Mouse (Mus musculus): ENCODE measurements around the gene Smc3. TPM values are rescaled to one million over a fixed set of nuclear protein-coding genes. Genes with fewer than 3 reads are reported as not detected.

Gene Smc3
- total RNA-seq, 1 experiment = 76.0 TPM

GRCm38 (mm10) chr19:53568553-53568952 is 31.6 kb upstream of the Smc3 start:
- in situ Hi-C loops (cut with MboI; ENCODE audit: low sequenced_read_pairs in 2 of 2, unreplicated experiment in 2 of 2) = loop anchor here in 1 of 2 experiments (10.0 kb wide), 1 partner anchor 144 kb away; no protein-coding TSS in a partner anchor
- TF ChIP-seq MAFK (IDR thresholded peaks at IDR 0.05; ENCODE audit: insufficient read depth, low read depth, low read length) (no peak), ZNF384 (IDR thresholded peaks at IDR 0.05; ENCODE audit: low read depth, low read length) (no peak), CHD2 (IDR thresholded peaks at IDR 0.05; ENCODE audit: low read depth, low read length) (no peak), ZC3H11A (IDR thresholded peaks at IDR 0.05; ENCODE audit: borderline replicate concordance, low read depth, low read length) (no peak)
- Histone ChIP-seq H3K9me3 (ENCODE audit: control insufficient read depth, insufficient read depth, low read depth, low read length) (no peaks in the 10 kb centered on the region), H3K4me1 (ENCODE audit: control insufficient read depth in 2 of 2, insufficient read depth in 2 of 2, low read length in 2 of 2, poor library complexity in 1 of 2) (peaks cover 0 to 11% of the 10 kb centered on the region in 2 experiments; a peak in 2 of 4 replicates), H3K36me3 (ENCODE audit: control insufficient read depth, insufficient read depth, low read length, poor library complexity, severe bottlenecking) (no peaks in the 10 kb centered on the region), H3K9ac (ENCODE audit: insufficient read depth, low read depth, low read length, poor library complexity, severe bottlenecking) (no peak overlapping the region), H3K27ac (ENCODE audit: insufficient read depth, low read depth, low read length, poor library complexity, severe bottlenecking) (no peak overlapping the region), H3K4me3 (ENCODE audit: insufficient read depth in 1 of 2, low read depth in 1 of 2, low read length in 2 of 2, poor library complexity in 1 of 2, severe bottlenecking in 1 of 2) (no peak overlapping the region)
- no peak for DNase-seq (ENCODE audit: low read depth, low spot score)

DNA sequence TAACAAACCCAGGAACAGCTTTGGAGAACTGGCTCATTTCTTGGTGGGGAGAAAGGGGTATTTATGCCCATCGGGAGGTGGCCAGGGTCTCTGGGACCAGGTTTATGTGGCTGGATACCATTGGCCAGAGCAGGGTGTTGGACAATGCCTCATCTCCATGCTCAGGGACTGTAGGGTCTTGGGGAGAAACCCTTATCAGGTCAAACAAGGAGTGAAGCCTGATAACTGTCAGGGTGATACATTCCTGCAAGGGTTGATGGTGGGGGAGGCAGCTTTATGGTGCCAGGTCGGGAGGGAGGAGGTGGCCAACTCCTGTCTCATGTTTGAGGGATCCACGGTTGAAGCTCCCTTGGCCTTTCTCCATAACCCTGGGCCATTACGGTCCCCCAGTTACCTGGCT is 29.1 kb upstream of the Smc3 start:
- Histone ChIP-seq H3K9ac (ENCODE audit: insufficient read depth, low read depth, low read length, poor library complexity, severe bottlenecking) (no peak overlapping the region), H3K4me1 (ENCODE audit: control insufficient read depth in 2 of 2, insufficient read depth in 2 of 2, low read length in 2 of 2, poor library complexity in 1 of 2) (peaks cover 2 to 23% of the 10 kb centered on the region in 2 experiments; a peak in 3 of 4 replicates), H3K4me3 (ENCODE audit: insufficient read depth in 1 of 2, low read depth in 1 of 2, low read length in 2 of 2, poor library complexity in 1 of 2, severe bottlenecking in 1 of 2) (no peak overlapping the region), H3K36me3 (ENCODE audit: control insufficient read depth, insufficient read depth, low read length, poor library complexity, severe bottlenecking) (no peaks in the 10 kb centered on the region), H3K27ac (ENCODE audit: insufficient read depth, low read depth, low read length, poor library complexity, severe bottlenecking) (no peak overlapping the region), H3K9me3 (ENCODE audit: control insufficient read depth, insufficient read depth, low read depth, low read length) (no peaks in the 10 kb centered on the region)
- in situ Hi-C loops (cut with MboI; ENCODE audit: low sequenced_read_pairs in 2 of 2, unreplicated experiment in 2 of 2) = loop anchor here (10.0 kb wide), 2 partner anchors 166 to 176 kb away; partner anchors contain the start of gene Smndc1 (in 1 of the 2)
- TF ChIP-seq CHD2 (IDR thresholded peaks at IDR 0.05; ENCODE audit: low read depth, low read length) (no peak), MAFK (IDR thresholded peaks at IDR 0.05; ENCODE audit: insufficient read depth, low read depth, low read length) (no peak), HCFC1 (IDR thresholded peaks at IDR 0.05; ENCODE audit: borderline replicate concordance, insufficient read depth, low read length) (no peak), ZNF384 (IDR thresholded peaks at IDR 0.05; ENCODE audit: low read depth, low read length) (no peak), ZC3H11A (IDR thresholded peaks at IDR 0.05; ENCODE audit: borderline replicate concordance, low read depth, low read length) (no peak)
- no peak for DNase-seq (ENCODE audit: low read depth, low spot score)

- Histone ChIP-seq H3K27ac (ENCODE audit: insufficient read depth, low read depth, low read length, poor library complexity, severe bottlenecking) (no peak overlapping the region), H3K4me3 (ENCODE audit: insufficient read depth in 1 of 2, low read depth in 1 of 2, low read length in 2 of 2, poor library complexity in 1 of 2, severe bottlenecking in 1 of 2) (no peak overlapping the region), H3K9me3 (ENCODE audit: control insufficient read depth, insufficient read depth, low read depth, low read length) (no peaks in the 10 kb centered on the region), H3K9ac (ENCODE audit: insufficient read depth, low read depth, low read length, poor library complexity, severe bottlenecking) (no peak overlapping the region), H3K36me3 (ENCODE audit: control insufficient read depth, insufficient read depth, low read length, poor library complexity, severe bottlenecking) (no peaks in the 10 kb centered on the region), H3K4me1 (ENCODE audit: control insufficient read depth in 2 of 2, insufficient read depth in 2 of 2, low read length in 2 of 2, poor library complexity in 1 of 2) (peaks cover 2 to 23% of the 10 kb centered on the region in 2 experiments; a peak in 3 of 4 replicates)
- in situ Hi-C loops (cut with MboI; ENCODE audit: low sequenced_read_pairs in 2 of 2, unreplicated experiment in 2 of 2) = loop anchor here (10.0 kb wide), 2 partner anchors 167 to 177 kb away; partner anchors contain the start of gene Smndc1 (in 1 of the 2)
- DNase-seq (ENCODE audit: low read depth, low spot score) = no peak
- TF ChIP-seq ZC3H11A (IDR thresholded peaks at IDR 0.05; ENCODE audit: borderline replicate concordance, low read depth, low read length) = no peak
- TF ChIP-seq MAFK (IDR thresholded peaks at IDR 0.05; ENCODE audit: insufficient read depth, low read depth, low read length) = no peak
- TF ChIP-seq HCFC1 (IDR thresholded peaks at IDR 0.05; ENCODE audit: borderline replicate concordance, insufficient read depth, low read length) = no peak
- no peak for TF ChIP-seq CHD2 (IDR thresholded peaks at IDR 0.05; ENCODE audit: low read depth, low read length)
- TF ChIP-seq ZNF384 (IDR thresholded peaks at IDR 0.05; ENCODE audit: low read depth, low read length) = no peak
These were observed 28.4 kb upstream of the Smc3 start for GRCm38 (mm10) chr19:53571501-53572428.

DNA sequence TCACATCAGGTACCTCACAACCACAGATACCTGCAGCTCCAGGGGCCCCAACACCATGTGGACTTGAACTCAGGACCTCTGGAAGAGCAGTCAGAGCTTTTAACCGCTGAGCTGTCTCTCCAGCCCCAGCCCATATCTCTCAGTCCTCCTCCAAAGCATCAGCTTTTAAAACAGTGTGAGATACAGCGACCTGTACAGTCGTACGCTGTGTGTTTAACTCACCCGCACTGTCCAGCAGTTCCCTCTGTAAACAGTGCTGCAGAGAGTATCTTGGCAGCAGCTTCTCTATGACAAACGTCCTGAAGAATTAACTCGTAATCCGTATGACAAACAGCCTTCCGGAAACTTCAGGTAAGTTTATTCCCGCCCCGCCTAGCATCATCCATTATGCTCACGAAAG is 27.6 kb upstream of the Smc3 start:
- no peak overlapping the region for H3K27ac ChIP-seq (ENCODE audit: insufficient read depth, low read depth, low read length, poor library complexity, severe bottlenecking)

More for the DNA sequence above, 27.6 kb upstream of the Smc3 start:
- Histone ChIP-seq H3K4me3 (ENCODE audit: insufficient read depth in 1 of 2, low read depth in 1 of 2, low read length in 2 of 2, poor library complexity in 1 of 2, severe bottlenecking in 1 of 2) (no peak overlapping the region), H3K4me1 (ENCODE audit: control insufficient read depth in 2 of 2, insufficient read depth in 2 of 2, low read length in 2 of 2, poor library complexity in 1 of 2) (peaks cover 2 to 23% of the 10 kb centered on the region in 2 experiments; a peak in 3 of 4 replicates), H3K9ac (ENCODE audit: insufficient read depth, low read depth, low read length, poor library complexity, severe bottlenecking) (no peak overlapping the region), H3K36me3 (ENCODE audit: control insufficient read depth, insufficient read depth, low read length, poor library complexity, severe bottlenecking) (no peaks in the 10 kb centered on the region), H3K9me3 (ENCODE audit: control insufficient read depth, insufficient read depth, low read depth, low read length) (no peaks in the 10 kb centered on the region)
- TF ChIP-seq ZC3H11A (IDR thresholded peaks at IDR 0.05; ENCODE audit: borderline replicate concordance, low read depth, low read length) = no peak
- no peak for TF ChIP-seq CHD2 (IDR thresholded peaks at IDR 0.05; ENCODE audit: low read depth, low read length)
- TF ChIP-seq ZNF384 (IDR thresholded peaks at IDR 0.05; ENCODE audit: low read depth, low read length) = no peak
- TF ChIP-seq MAFK (IDR thresholded peaks at IDR 0.05; ENCODE audit: insufficient read depth, low read depth, low read length) = no peak
- no peak for TF ChIP-seq HCFC1 (IDR thresholded peaks at IDR 0.05; ENCODE audit: borderline replicate concordance, insufficient read depth, low read length)
- in situ Hi-C loops (cut with MboI; ENCODE audit: low sequenced_read_pairs in 2 of 2, unreplicated experiment in 2 of 2) = loop anchor here (10.0 kb wide), 2 partner anchors 168 to 178 kb away; partner anchors contain the start of gene Smndc1 (in 1 of the 2)
- no peak for DNase-seq (ENCODE audit: low read depth, low spot score)

Measured in ES-E14 (cell line).